Mouse (Mus musculus): ENCODE data around the gene Cers1. TPM values are rescaled to one million over a fixed set of nuclear protein-coding genes. Genes with fewer than 3 reads are reported as not detected.

The Cers1 gene
- total and polyA plus RNA-seq, 3 experiments: 0.13 TPM; not detected in 2

- in situ Hi-C loops (cut with MboI; ENCODE audit: low pct_ligation_motif_present, low pct_unique_long_range_greater_than_20kb, low sequenced_read_pairs) (no loop called here), dilution Hi-C loops (cut with MboI; ENCODE audit: extremely low pct_ligation_motif_present, extremely low pct_unique_long_range_greater_than_20kb, low sequenced_read_pairs) (no loop called here)
- Histone ChIP-seq H3K79me2 (replicated peaks; ENCODE audit: control insufficient read depth, extremely low read depth, insufficient read depth, poor library complexity, severe bottlenecking) (no peaks in the 10 kb centered on the region), H3K4me3 (replicated peaks in 1 of 3; ENCODE audit: low read depth in 2 of 3, low read length in 2 of 3, poor library complexity in 1 of 3) (no peak overlapping the region), H3K36me3 (replicated peaks in 1 of 2; ENCODE audit: control insufficient read depth in 1 of 2, insufficient read depth in 1 of 2, low read length in 1 of 2) (no peaks in the 10 kb centered on the region), H3K27ac (ENCODE audit: insufficient read depth, low read depth) (no peak overlapping the region), H3K27me3 (replicated peaks) (peaks cover 8% of the 10 kb centered on the region), H3K9ac (ENCODE audit: insufficient read depth, low read depth) (no peak overlapping the region), H3K4me2 (ENCODE audit: insufficient read depth, low read depth, poor library complexity, severe bottlenecking) (no peak overlapping the region), H3K4me1 (ENCODE audit: control insufficient read depth in 1 of 2, insufficient read depth in 2 of 2) (no peaks in the 10 kb centered on the region), H3K9me3 (replicated peaks; ENCODE audit: low read length) (no peaks in the 10 kb centered on the region)
- TF ChIP-seq CTCF (conservative IDR thresholded peaks at IDR 0.05 in 1 of 2, IDR thresholded peaks at IDR 0.05 in 1 of 2; ENCODE audit: low read depth in 2 of 2, low read length in 2 of 2): no peak
- no peak for TF ChIP-seq ZNF384 (IDR thresholded peaks at IDR 0.05; ENCODE audit: low read depth, low read length)
- TF ChIP-seq SIN3A (IDR thresholded peaks at IDR 0.05; ENCODE audit: low read length): no peak
- no peak for TF ChIP-seq POLR2AphosphoS2 (IDR thresholded peaks at IDR 0.05; ENCODE audit: low read depth, low read length)
- no peak for TF ChIP-seq MYC (IDR thresholded peaks at IDR 0.05; ENCODE audit: low read depth, low read length)
- TF ChIP-seq BHLHE40 (IDR thresholded peaks at IDR 0.05; ENCODE audit: low read depth, low read length): no peak
- TF ChIP-seq E2F4 (IDR thresholded peaks at IDR 0.05; ENCODE audit: insufficient replicate concordance, low read depth, low read length): no peak
- TF ChIP-seq UBTF (IDR thresholded peaks at IDR 0.05; ENCODE audit: low read depth, low read length): no peak
- no peak for TF ChIP-seq NELFE (IDR thresholded peaks at IDR 0.05; ENCODE audit: low read depth, low read length)
- no peak for TF ChIP-seq NRF1 (IDR thresholded peaks at IDR 0.05; ENCODE audit: low read depth, low read length)
- no peak for TF ChIP-seq EP300 (IDR thresholded peaks at IDR 0.05; ENCODE audit: low read length)
- no peak for TF ChIP-seq CHD2 (IDR thresholded peaks at IDR 0.05; ENCODE audit: low read length)
- TF ChIP-seq JUN (IDR thresholded peaks at IDR 0.05; ENCODE audit: insufficient read depth, low read depth, low read length): no peak
- no peak for DNase-seq (ENCODE audit: extremely low read depth)
Observed at GRCm38 (mm10) chr8:70366588-70366987, 51.0 kb downstream of the Cers1 start.

GRCm38 (mm10) chr8:70370476-70370875, 54.9 kb downstream of the Cers1 start:
- no peaks in the 10 kb centered on the region for H3K36me3 ChIP-seq (replicated peaks in 1 of 2; ENCODE audit: control insufficient read depth in 1 of 2, insufficient read depth in 1 of 2, low read length in 1 of 2)
- H3K27me3 ChIP-seq (replicated peaks): peaks cover 9% of the 10 kb centered on the region
- TF ChIP-seq ZKSCAN1 (IDR thresholded peaks at IDR 0.05; ENCODE audit: borderline replicate concordance, low read depth, low read length) (no peak), POLR2AphosphoS2 (IDR thresholded peaks at IDR 0.05; ENCODE audit: low read depth, low read length) (no peak), MYC (IDR thresholded peaks at IDR 0.05; ENCODE audit: low read depth, low read length) (no peak), SIN3A (IDR thresholded peaks at IDR 0.05; ENCODE audit: low read length) (no peak), EP300 (IDR thresholded peaks at IDR 0.05; ENCODE audit: low read length) (no peak), CHD2 (IDR thresholded peaks at IDR 0.05; ENCODE audit: low read length) (no peak), USF2 (conservative IDR thresholded peaks at IDR 0.05; ENCODE audit: low read depth, low read length) (no peak), ZC3H11A (IDR thresholded peaks at IDR 0.05; ENCODE audit: low read depth, low read length) (no peak), RCOR1 (conservative IDR thresholded peaks at IDR 0.05; ENCODE audit: low read depth, low read length) (no peak), ELF1 (IDR thresholded peaks at IDR 0.05; ENCODE audit: low read depth, low read length) (no peak), E2F4 (IDR thresholded peaks at IDR 0.05; ENCODE audit: insufficient replicate concordance, low read depth, low read length) (no peak), MAFK (IDR thresholded peaks at IDR 0.05; ENCODE audit: insufficient replicate concordance, low read length) (no peak), USF1 (IDR thresholded peaks at IDR 0.05; ENCODE audit: low read depth, low read length) (no peak), CHD1 (IDR thresholded peaks at IDR 0.05; ENCODE audit: low read depth, low read length) (no peak), NELFE (IDR thresholded peaks at IDR 0.05; ENCODE audit: low read depth, low read length) (no peak)
- H3K27ac ChIP-seq (ENCODE audit: insufficient read depth, low read depth): no peak overlapping the region
- H3K9me3 ChIP-seq (replicated peaks; ENCODE audit: low read length): peaks cover 15% of the 10 kb centered on the region
- in situ Hi-C loops (cut with MboI; ENCODE audit: low pct_ligation_motif_present, low pct_unique_long_range_greater_than_20kb, low sequenced_read_pairs) (no loop called here), dilution Hi-C loops (cut with MboI; ENCODE audit: extremely low pct_ligation_motif_present, extremely low pct_unique_long_range_greater_than_20kb, low sequenced_read_pairs) (no loop called here)
- no peak overlapping the region for H3K9ac ChIP-seq (ENCODE audit: insufficient read depth, low read depth)
- H3K79me2 ChIP-seq (replicated peaks; ENCODE audit: control insufficient read depth, extremely low read depth, insufficient read depth, poor library complexity, severe bottlenecking): no peaks in the 10 kb centered on the region
- H3K4me1 ChIP-seq (ENCODE audit: control insufficient read depth in 1 of 2, insufficient read depth in 2 of 2): peaks cover 0 to 11% of the 10 kb centered on the region in 2 experiments; a peak in 2 of 4 replicates
- no peak overlapping the region for H3K4me2 ChIP-seq (ENCODE audit: insufficient read depth, low read depth, poor library complexity, severe bottlenecking)
- no peak for DNase-seq (ENCODE audit: extremely low read depth)
- no peak overlapping the region for H3K4me3 ChIP-seq (replicated peaks in 1 of 3; ENCODE audit: low read depth in 2 of 3, low read length in 2 of 3, poor library complexity in 1 of 3)
